In genomic region chr9:64173666-64174220, GRCm38 (mm10) we compare ENCODE assay signal across 9 mouse cellular contexts. TPM values are rescaled to one million over a fixed set of nuclear protein-coding genes. Genes with fewer than 3 reads are reported as not detected.
DNase-seq lines count a peak whose midpoint lies in the region; ATAC-seq and TF ChIP-seq lines count a peak whose summit lies in the region.
"Had no signal": no experiment of that assay in that cellular context is flagged by ENCODE, and none has a peak within 500 bp of the region (broad histone marks: within the 10 kb centered on the region; RNA-seq: fewer than 3 reads in every experiment).

No protein-coding gene starts in this region.

- no peak for DNase-seq in left cerebral cortex, adult 2 months (ENCODE audit: extremely low spot score in 1 of 2, low spot score in 2 of 2)
- DNase-seq in left cerebral cortex, postnatal 14 days (ENCODE audit: low spot score in 2 of 2), result no peak
- no peak for DNase-seq in embryonic facial prominence, embryonic 10.5 days (ENCODE audit: low spot score)
- no peak for DNase-seq in intestine, embryonic 14.5 days (ENCODE audit: low spot score)
- no peak for DNase-seq in frontal cortex, adult 2 months (ENCODE audit: extremely low spot score in 1 of 2, low spot score in 1 of 2)
- no peak for DNase-seq in cerebellum, adult 9-11 months
- no peak for DNase-seq in left cerebral cortex, adult 11 months (ENCODE audit: low spot score)

- H3K27me3 ChIP-seq in embryonic facial prominence, embryonic 10.5 days (replicated peaks; ENCODE audit: low read depth, poor library complexity, severe bottlenecking), result no peaks in the 10 kb centered on the region
- no peaks in the 10 kb centered on the region for H3K27me3 ChIP-seq in intestine, embryonic 14.5 days (replicated peaks; ENCODE audit: control insufficient read depth, insufficient read depth, low read length)
- H3K27me3 ChIP-seq in neural tube, embryonic 12.5 days (replicated peaks), result no peaks in the 10 kb centered on the region

- H3K4me2 ChIP-seq in intestine, embryonic 14.5 days (ENCODE audit: low read length), result peak overlapping the region; percentile 83
- peak overlapping the region; percentile 81 for H3K4me2 ChIP-seq in neural tube, embryonic 12.5 days (replicated peaks)

- WGBS in embryonic facial prominence, embryonic 10.5 days, result under 1% methylated on average over 16 of the region's 16 CpGs
- under 1% methylated on average over 16 of the region's 16 CpGs for WGBS in intestine, embryonic 14.5 days
- WGBS in neural tube, embryonic 12.5 days, result under 1% methylated on average over 16 of the region's 16 CpGs

- no peaks in the 10 kb centered on the region for H3K9me3 ChIP-seq in embryonic facial prominence, embryonic 10.5 days
- no peaks in the 10 kb centered on the region for H3K9me3 ChIP-seq in intestine, embryonic 14.5 days (ENCODE audit: control insufficient read depth, low read length)
- no peaks in the 10 kb centered on the region for H3K9me3 ChIP-seq in neural tube, embryonic 12.5 days

- H3K4me3 ChIP-seq in left cerebral cortex, adult 2 months, result peak overlapping the region; percentile 97
- peak overlapping the region; percentile 74 for H3K4me3 ChIP-seq in embryonic facial prominence, embryonic 10.5 days
- H3K4me3 ChIP-seq in intestine, embryonic 14.5 days (ENCODE audit: low read depth, low read length), result peak overlapping the region; percentile 94
- peak overlapping the region; percentile 71 for H3K4me3 ChIP-seq in neural tube, embryonic 12.5 days

- peak; percentile 6; the same call in 1 of the 2 replicates for ATAC-seq in intestine, embryonic 14.5 days (replicated peaks; ENCODE audit: low FRiP score, low TSS enrichment, low read depth)
- no peak for ATAC-seq in neural tube, embryonic 12.5 days (ENCODE audit: low FRiP score, low read depth)

- H3K4me1 ChIP-seq in embryonic facial prominence, embryonic 10.5 days, result peaks cover 24% of the 10 kb centered on the region
- H3K4me1 ChIP-seq in intestine, embryonic 14.5 days (replicated peaks; ENCODE audit: control insufficient read depth, insufficient read depth, low read length), result peaks cover 10% of the 10 kb centered on the region; the same call in 1 of the 2 replicates
- peaks cover 17% of the 10 kb centered on the region; the same call in 1 of the 2 replicates for H3K4me1 ChIP-seq in neural tube, embryonic 12.5 days

- peak overlapping the region; percentile 96 for H3K27ac ChIP-seq in left cerebral cortex, adult 2 months
- H3K27ac ChIP-seq in embryonic facial prominence, embryonic 10.5 days (replicated peaks), result peak overlapping the region; percentile 97
- peak overlapping the region; percentile 93 for H3K27ac ChIP-seq in intestine, embryonic 14.5 days (ENCODE audit: low read depth)
- no peak overlapping the region for H3K27ac ChIP-seq in neural tube, embryonic 12.5 days

- peaks cover 49% of the 10 kb centered on the region for H3K36me3 ChIP-seq in embryonic facial prominence, embryonic 10.5 days (replicated peaks)
- peaks cover 44% of the 10 kb centered on the region for H3K36me3 ChIP-seq in intestine, embryonic 14.5 days (ENCODE audit: control insufficient read depth, insufficient read depth, low read length)
- peaks cover 37% of the 10 kb centered on the region for H3K36me3 ChIP-seq in neural tube, embryonic 12.5 days

- TF ChIP-seq CTCF in left cerebral cortex, adult 2 months (IDR thresholded peaks at IDR 0.05), result no peak

- intact Hi-C loops in left cerebral cortex, adult 2 months (cut with DNase I), result loop anchor here (10.0 kb wide), 1 partner anchor 561 kb away; the partner anchor contains the start of gene Rab11a
- intact Hi-C loops in left cerebral cortex, postnatal 14 days (cut with DNase I), result no loop called here

- peak overlapping the region; percentile 94 for H3K9ac ChIP-seq in intestine, embryonic 14.5 days (ENCODE audit: low read length)
- H3K9ac ChIP-seq in neural tube, embryonic 12.5 days, result peak overlapping the region; percentile 71

RNA-seq across cellular contexts. Expression of gene Rpl4, which starts 0.6 kb away (rescaled TPM):
- total RNA-seq in left cerebral cortex, adult 2 months (2021), result 100 to 1,000 TPM; 517 to 522 TPM
- total RNA-seq in left cerebral cortex, postnatal 14 days (2021), result 100 to 1,000 TPM; 484 to 496 TPM
- polyA plus RNA-seq in embryonic facial prominence, embryonic 10.5 days (2016; fragmentation: Nextera tagmentation; extraction: Ambion mirVana), result 1,235 and 1,262 TPM in 2 replicates
- 1,426 and 1,532 TPM in 2 replicates for polyA plus RNA-seq in intestine, embryonic 14.5 days (2014; fragmentation: Nextera tagmentation; extraction: Ambion mirVana)
- 801 and 813 TPM in 2 replicates for polyA plus RNA-seq in neural tube, embryonic 12.5 days (2016; fragmentation: Nextera tagmentation; extraction: Ambion mirVana)
- polyA plus RNA-seq in frontal cortex, adult 2 months (2012; rRNA removed), result 536 and 611 TPM in 2 replicates

RNA-seq across cellular contexts. Expression of gene Zwilch, which starts 0.8 kb away (rescaled TPM):
- 1 to 10 TPM; 3.8 to 4.4 TPM for total RNA-seq in left cerebral cortex, adult 2 months (2021)
- 1 to 10 TPM; 3.3 to 5.4 TPM for total RNA-seq in left cerebral cortex, postnatal 14 days (2021)
- polyA plus RNA-seq in embryonic facial prominence, embryonic 10.5 days (2016; fragmentation: Nextera tagmentation; extraction: Ambion mirVana), result 43.7 and 46.1 TPM in 2 replicates
- polyA plus RNA-seq in intestine, embryonic 14.5 days (2014; fragmentation: Nextera tagmentation; extraction: Ambion mirVana), result 27.7 and 33.3 TPM in 2 replicates
- 18.3 and 18.9 TPM in 2 replicates for polyA plus RNA-seq in neural tube, embryonic 12.5 days (2016; fragmentation: Nextera tagmentation; extraction: Ambion mirVana)
- polyA plus RNA-seq in frontal cortex, adult 2 months (2012; rRNA removed), result 6.2 and 7.1 TPM in 2 replicates

RNA-seq across cellular contexts. Expression of gene Snapc5, which starts 5.3 kb away (rescaled TPM):
- total RNA-seq in left cerebral cortex, adult 2 months (2021), result 10 to 100 TPM; 20.5 to 21.6 TPM
- 10 to 100 TPM; 20.0 to 20.7 TPM for total RNA-seq in left cerebral cortex, postnatal 14 days (2021)
- 29.0 and 31.8 TPM in 2 replicates for polyA plus RNA-seq in embryonic facial prominence, embryonic 10.5 days (2016; fragmentation: Nextera tagmentation; extraction: Ambion mirVana)
- 29.2 and 30.2 TPM in 2 replicates for polyA plus RNA-seq in intestine, embryonic 14.5 days (2014; fragmentation: Nextera tagmentation; extraction: Ambion mirVana)
- polyA plus RNA-seq in neural tube, embryonic 12.5 days (2016; fragmentation: Nextera tagmentation; extraction: Ambion mirVana), result 34.4 and 35.0 TPM in 2 replicates
- polyA plus RNA-seq in frontal cortex, adult 2 months (2012; rRNA removed), result 34.8 and 35.4 TPM in 2 replicates

RNA-seq across cellular contexts. Expression of gene Lctl, which starts 56.8 kb away (rescaled TPM):
- not detected for total RNA-seq in left cerebral cortex, adult 2 months (2021)
- not detected for total RNA-seq in left cerebral cortex, postnatal 14 days (2021)
- 0.11 TPM in 1 of 2 replicates, not detected in the other for polyA plus RNA-seq in embryonic facial prominence, embryonic 10.5 days (2016; fragmentation: Nextera tagmentation; extraction: Ambion mirVana)
- not detected in 2 replicates for polyA plus RNA-seq in intestine, embryonic 14.5 days (2014; fragmentation: Nextera tagmentation; extraction: Ambion mirVana)
- not detected in 2 replicates for polyA plus RNA-seq in neural tube, embryonic 12.5 days (2016; fragmentation: Nextera tagmentation; extraction: Ambion mirVana)
- polyA plus RNA-seq in frontal cortex, adult 2 months (2012; rRNA removed), result 0.08 and 0.22 TPM in 2 replicates
- polyA plus RNA-seq: activated CD4-positive, CD25-positive, alpha-beta regulatory T cell, adult 4 months had no signal
